Mouse (Mus musculus) midbrain, embryonic 14.5 days (tissue): ENCODE data around the gene Ncs1. TPM values are rescaled to one million over a fixed set of nuclear protein-coding genes. Genes with fewer than 3 reads are reported as not detected.

Experiments
- ATAC-seq: fragments of 200-750 bp; cut with Nextera tagmentation; 2 replicates; pipeline ENCODE4 v1.8.0; 2017; ENCODE audit warnings: moderate number of reproducible peaks, moderate library complexity; ENCODE audit not compliant: low FRiP score, low TSS enrichment
- DNase-seq: peaks from one replicate; pipeline ENCODE4 v3.0.0-alpha.2; 2015
- H3K27ac ChIP-seq: fragments of 300-500 bp; sonication (generic); replicated peaks from 2 replicates; pipeline ENCODE4 v1.5.1; 2014; ENCODE audit warnings: mild to moderate bottlenecking, low read depth, low read length, moderate library complexity
- H3K27me3 ChIP-seq: fragments of 300-500 bp; sonication (generic); 2 replicates; pipeline ENCODE4 v1.6.1; 2014; ENCODE audit warnings: low read length, control low read depth, mixed read lengths; ENCODE audit not compliant: control insufficient read depth, insufficient read depth
- H3K36me3 ChIP-seq: fragments of 300-500 bp; sonication (generic); 2 replicates; pipeline ENCODE4 v1.6.1; 2014; ENCODE audit warnings: low read length, control low read depth; ENCODE audit not compliant: control insufficient read depth, insufficient read depth
- H3K4me1 ChIP-seq: fragments of 300-500 bp; sonication (generic); 2 replicates; pipeline ENCODE4 v1.6.1; 2014; ENCODE audit warnings: mild to moderate bottlenecking, antibody characterized with exemption, low read length, control low read depth; ENCODE audit not compliant: control insufficient read depth, insufficient read depth
- H3K4me2 ChIP-seq: fragments of 300-500 bp; sonication (generic); 2 replicates; pipeline ENCODE4 v1.6.1; 2014; ENCODE audit warnings: mild to moderate bottlenecking, low read length, moderate library complexity
- H3K4me3 ChIP-seq: fragments of 300-500 bp; sonication (generic); replicated peaks from 2 replicates; pipeline ENCODE4 v1.5.1; 2014; ENCODE audit warnings: low read depth, low read length
- H3K9ac ChIP-seq: fragments of 300-500 bp; sonication (generic); replicated peaks from 2 replicates; pipeline ENCODE4 v1.6.1; 2014; ENCODE audit warnings: mild to moderate bottlenecking, low read length, moderate library complexity
- H3K9me3 ChIP-seq: fragments of 300-500 bp; sonication (generic); 2 replicates; pipeline ENCODE4 v1.6.1; 2016; ENCODE audit warnings: low read length, control low read depth, mixed read lengths; ENCODE audit not compliant: control insufficient read depth
- WGBS: fragments of 180-500 bp; shearing (Covaris S2); extraction: QIAGEN DNeasy Blood & Tissue Kit; methylation state at CpG from one replicate; pipeline ENCODE4 v1.1.7; 2014; 5-methylcytosine and 5-hydroxymethylcytosine counted together
- polyA plus RNA-seq: library from polyadenylated mRNA; unstranded; fragments of >200 nt; fragmentation: Nextera tagmentation; extraction: Ambion mirVana; gene quantifications from 2 replicates; pipeline ENCODE4 v1.2.1, GENCODE M21; 2014

Ncs1 gene
- polyA plus RNA-seq, 1 experiment from 2014 or later, result 185 TPM

DNA sequence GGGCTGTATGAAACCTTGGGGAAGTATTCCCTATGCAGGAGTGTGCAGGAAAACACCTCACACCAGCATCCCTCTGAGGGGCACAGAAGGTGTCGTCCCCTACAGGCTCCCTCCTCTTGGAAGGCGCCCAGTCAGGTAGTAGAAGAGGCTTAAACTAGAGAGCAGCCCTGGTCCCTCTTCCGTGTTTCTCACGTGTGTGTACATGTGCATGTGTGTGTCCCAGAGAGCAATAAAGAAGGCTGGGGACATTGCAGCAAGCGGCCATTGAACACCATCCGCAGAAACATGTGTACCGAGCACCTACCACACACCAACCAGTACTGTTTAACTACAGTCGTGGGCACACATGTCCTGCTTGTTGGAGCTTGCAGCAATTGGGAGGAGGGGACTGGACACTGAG lies 14.9 kb downstream of the Ncs1 start:
- ATAC-seq, result no peak
- Histone ChIP-seq H3K36me3 (0 out of 2 replicates have a peak, but pooled peaks cover 3% of the 10 kb centered on the region), H3K27me3 (no peaks in the 10 kb centered on the region), H3K4me3 (no peak overlapping the region), H3K9ac (no peak overlapping the region), H3K4me1 (peaks cover 61% of the 10 kb centered on the region), H3K4me2 (no peak overlapping the region), H3K9me3 (no peaks in the 10 kb centered on the region), H3K27ac (no peak overlapping the region)
- 91% methylated on average over 8 of the region's 8 CpGs for WGBS
- DNase-seq, result no peak

DNA sequence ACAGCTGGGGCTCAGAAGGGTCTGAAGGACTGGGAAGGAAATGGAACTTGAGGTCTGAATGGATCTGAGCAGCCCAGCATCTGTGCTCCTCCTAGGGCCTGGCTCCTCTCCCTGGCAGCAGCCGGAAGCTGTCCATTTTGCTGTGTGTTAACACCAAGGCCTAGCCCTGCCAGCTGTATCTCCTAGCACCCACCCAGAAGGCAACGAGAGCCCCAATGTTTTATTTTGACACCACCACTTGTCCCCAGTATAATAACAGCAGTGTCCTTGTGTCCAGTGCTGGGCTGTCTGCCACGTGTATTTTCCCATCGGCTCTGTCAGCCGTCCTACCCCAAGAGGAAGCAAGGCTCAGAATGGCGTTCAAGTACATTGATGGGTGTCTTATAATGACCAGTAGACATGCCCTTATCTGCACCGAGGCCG lies 17.4 kb downstream of the Ncs1 start:
- ATAC-seq, result no peak
- Histone ChIP-seq H3K9me3 (no peaks in the 10 kb centered on the region), H3K4me2 (no peak overlapping the region), H3K4me3 (no peak overlapping the region), H3K9ac (no peak overlapping the region), H3K27me3 (no peaks in the 10 kb centered on the region), H3K27ac (peak overlapping the region; percentile 46), H3K36me3 (0 out of 2 replicates have a peak, but pooled peaks cover 3% of the 10 kb centered on the region), H3K4me1 (peaks cover 55% of the 10 kb centered on the region)
- DNase-seq, result no peak
- WGBS, result 74% methylated on average over 8 of the region's 8 CpGs

DNA sequence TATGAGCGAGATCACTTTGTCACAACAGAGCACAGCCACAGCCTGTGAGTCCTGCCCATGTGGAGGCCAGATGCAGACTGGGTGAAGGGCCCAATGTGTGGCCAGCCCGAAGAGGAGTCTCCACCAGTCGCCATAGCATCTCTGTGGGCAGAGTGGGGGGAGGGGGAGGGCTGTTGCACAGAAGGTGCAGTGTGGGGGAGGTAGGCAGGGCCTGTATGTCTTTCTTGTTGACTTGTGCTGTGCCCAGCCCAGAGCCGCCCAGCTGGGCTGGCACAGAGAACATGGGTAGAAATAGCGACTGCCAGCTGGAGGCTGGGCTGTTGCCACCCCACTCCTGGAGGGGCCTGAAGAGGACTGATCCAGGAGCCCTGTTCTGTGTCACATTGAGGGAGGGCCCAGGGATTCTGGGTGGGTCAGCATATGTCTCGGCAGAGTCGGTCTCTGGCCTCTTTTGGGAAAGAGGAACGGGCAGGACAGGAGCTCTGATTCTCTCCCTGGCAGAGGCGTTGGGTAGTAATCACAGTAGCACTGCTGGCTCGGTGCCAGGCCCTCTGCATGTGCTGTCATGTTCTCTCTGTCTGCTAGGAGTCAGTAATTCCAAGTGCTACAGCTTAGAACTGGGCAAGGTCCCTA lies 18.2 kb downstream of the Ncs1 start:
- Histone ChIP-seq H3K9me3 (no peaks in the 10 kb centered on the region), H3K4me1 (peaks cover 54% of the 10 kb centered on the region), H3K4me2 (no peak overlapping the region), H3K9ac (no peak overlapping the region; the same call in 1 of the 2 replicates), H3K36me3 (0 out of 2 replicates have a peak, but pooled peaks cover 3% of the 10 kb centered on the region), H3K4me3 (no peak overlapping the region), H3K27ac (peak overlapping the region; percentile 46), H3K27me3 (no peaks in the 10 kb centered on the region)
- peak; percentile 35; the same call in 1 of the 2 replicates for ATAC-seq
- WGBS, result 45% methylated on average over 10 of the region's 10 CpGs
- DNase-seq, result peak; percentile 87

DNA sequence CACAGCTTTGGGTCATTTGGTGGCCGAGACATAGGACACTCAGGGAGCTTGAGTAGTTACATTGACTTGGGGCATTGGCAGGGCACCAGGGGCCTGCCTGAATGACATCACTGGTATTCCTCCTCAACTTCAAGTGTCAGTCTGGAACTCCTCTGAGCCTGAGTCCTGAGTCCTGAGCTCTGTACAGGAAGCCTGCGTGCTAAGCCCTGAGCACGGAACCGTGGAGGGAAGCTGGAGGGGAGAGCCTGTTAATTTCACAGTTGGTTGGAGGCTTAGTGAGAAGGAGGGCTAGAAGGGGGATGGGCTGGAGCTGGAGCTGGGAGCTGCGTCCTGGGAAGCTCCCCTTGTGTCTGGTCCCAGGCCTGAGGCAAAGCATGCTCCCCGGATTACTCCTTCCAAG lies 21.8 kb downstream of the Ncs1 start:
- Histone ChIP-seq H3K9ac (no peak overlapping the region), H3K36me3 (0 out of 2 replicates have a peak, but pooled peaks cover 4% of the 10 kb centered on the region), H3K4me1 (peaks cover 48% of the 10 kb centered on the region), H3K4me3 (no peak overlapping the region), H3K4me2 (0 out of 2 replicates have a peak overlapping the region, but pooled peaks have one; percentile 3), H3K9me3 (no peaks in the 10 kb centered on the region), H3K27me3 (no peaks in the 10 kb centered on the region), H3K27ac (peak overlapping the region; percentile 52; the same call in 1 of the 2 replicates)
- DNase-seq, result peak; percentile 65
- 0 out of 2 replicates have a peak, but pooled peaks have one; percentile 35 for ATAC-seq
- 15% methylated on average over 6 of the region's 6 CpGs for WGBS

DNA sequence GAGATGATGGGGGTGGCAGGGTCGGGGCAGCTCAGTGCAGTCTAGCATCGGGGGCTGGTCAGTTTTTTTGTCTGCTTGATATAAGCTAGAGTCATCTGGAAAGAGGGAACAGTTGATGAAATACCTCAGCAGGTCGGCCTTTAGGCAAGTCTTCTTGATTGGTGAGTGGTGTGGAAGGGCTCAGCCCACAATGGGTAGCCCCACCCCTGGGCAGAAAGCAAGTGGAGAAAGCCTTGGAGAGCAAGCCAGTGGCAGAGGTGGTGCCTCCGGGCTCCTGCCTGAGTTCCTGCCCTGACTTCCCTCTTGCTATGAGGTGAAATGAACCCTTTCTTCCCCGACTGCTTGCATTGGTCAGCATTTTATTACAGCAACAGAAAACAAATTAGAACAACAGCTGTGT lies 23.0 kb downstream of the Ncs1 start:
- DNase-seq (no peak), ATAC-seq (no peak)
- Histone ChIP-seq H3K9me3 (no peaks in the 10 kb centered on the region), H3K27ac (no peak overlapping the region; the same call in 1 of the 2 replicates), H3K36me3 (0 out of 2 replicates have a peak, but pooled peaks cover 9% of the 10 kb centered on the region), H3K9ac (peak overlapping the region; percentile 4; the same call in 1 of the 2 replicates), H3K4me3 (no peak overlapping the region), H3K4me1 (peaks cover 42% of the 10 kb centered on the region), H3K27me3 (no peaks in the 10 kb centered on the region), H3K4me2 (no peak overlapping the region)
- 29% methylated on average over 5 of the region's 5 CpGs for WGBS

DNA sequence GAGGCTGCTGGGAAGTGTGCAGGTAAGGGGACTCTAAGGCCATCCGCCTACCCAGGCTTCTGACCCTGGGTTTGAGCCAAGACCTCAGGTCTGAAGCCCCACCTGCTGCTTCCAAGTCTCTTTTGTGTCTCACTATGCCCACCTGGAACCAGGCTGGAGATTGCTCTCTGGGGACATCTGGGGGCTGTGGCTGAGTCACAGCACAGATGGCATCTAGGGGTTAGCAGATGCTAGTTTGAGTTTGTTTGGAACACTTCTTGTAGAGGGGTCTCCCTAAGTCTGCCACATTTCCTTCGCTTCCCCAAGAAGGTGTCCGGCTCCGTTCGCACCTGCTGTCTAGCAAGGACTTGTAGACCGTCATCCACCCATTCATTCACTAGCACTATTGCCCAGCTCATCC lies 23.6 kb downstream of the Ncs1 start:
- DNase-seq (no peak), ATAC-seq (no peak)
- no peaks in the 10 kb centered on the region for H3K27me3 ChIP-seq
- peaks cover 36% of the 10 kb centered on the region for H3K4me1 ChIP-seq
- no peak overlapping the region for H3K4me3 ChIP-seq
- 95% methylated on average over 6 of the region's 6 CpGs for WGBS
- no peak overlapping the region for H3K9ac ChIP-seq
- H3K9me3 ChIP-seq, result no peaks in the 10 kb centered on the region
- 0 out of 2 replicates have a peak, but pooled peaks cover 12% of the 10 kb centered on the region for H3K36me3 ChIP-seq
- H3K4me2 ChIP-seq, result no peak overlapping the region
- no peak overlapping the region for H3K27ac ChIP-seq

- Histone ChIP-seq H3K9me3 (no peaks in the 10 kb centered on the region), H3K27ac (no peak overlapping the region), H3K4me3 (no peak overlapping the region), H3K4me1 (peaks cover 29% of the 10 kb centered on the region), H3K27me3 (no peaks in the 10 kb centered on the region), H3K4me2 (no peak overlapping the region), H3K9ac (no peak overlapping the region), H3K36me3 (0 out of 2 replicates have a peak, but pooled peaks cover 12% of the 10 kb centered on the region)
- DNase-seq (no peak), ATAC-seq (no peak)
- 94% methylated on average over 10 of the region's 10 CpGs for WGBS
Observed at GRCm38 (mm10) chr2:31269847-31270246, 24.2 kb downstream of the Ncs1 start.

DNA sequence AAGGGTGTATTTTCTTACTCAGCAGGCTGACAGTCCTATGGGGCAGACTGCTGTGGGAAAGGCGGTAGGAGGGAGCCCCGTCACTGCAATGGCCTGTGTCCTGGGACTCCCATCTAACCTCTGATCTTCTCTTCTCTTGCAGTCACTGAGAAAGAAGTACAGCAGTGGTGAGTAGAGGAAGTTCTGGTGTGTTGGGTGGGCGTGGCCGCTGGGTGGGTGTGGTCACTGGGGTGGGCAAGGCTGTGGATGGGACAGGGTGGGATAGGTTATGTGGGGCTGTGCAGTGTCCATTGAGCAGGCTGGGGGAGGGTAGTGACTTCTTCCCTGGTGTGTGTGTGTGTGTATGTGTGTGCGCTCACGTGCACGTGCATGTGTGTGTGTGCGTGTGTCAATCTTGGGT lies 24.8 kb downstream of the Ncs1 start:
- Histone ChIP-seq H3K4me3 (no peak overlapping the region), H3K4me1 (peaks cover 23% of the 10 kb centered on the region; the same call in 1 of the 2 replicates), H3K27me3 (no peaks in the 10 kb centered on the region), H3K9ac (no peak overlapping the region), H3K4me2 (no peak overlapping the region), H3K9me3 (no peaks in the 10 kb centered on the region), H3K27ac (no peak overlapping the region), H3K36me3 (peaks cover 14% of the 10 kb centered on the region; the same call in 1 of the 2 replicates)
- 96% methylated on average over 8 of the region's 8 CpGs for WGBS
- ATAC-seq (no peak), DNase-seq (no peak)

- DNase-seq, result no peak
- H3K9ac ChIP-seq, result no peak overlapping the region
- peaks cover 14% of the 10 kb centered on the region; the same call in 1 of the 2 replicates for H3K36me3 ChIP-seq
- peaks cover 17% of the 10 kb centered on the region; the same call in 1 of the 2 replicates for H3K4me1 ChIP-seq
- no peak for ATAC-seq
- H3K27me3 ChIP-seq, result no peaks in the 10 kb centered on the region
- no peak overlapping the region for H3K4me2 ChIP-seq
- 83% methylated on average over 1 of the region's 1 CpGs for WGBS
- H3K9me3 ChIP-seq, result no peaks in the 10 kb centered on the region
- H3K27ac ChIP-seq, result no peak overlapping the region
- no peak overlapping the region for H3K4me3 ChIP-seq
Observed at GRCm38 (mm10) chr2:31271071-31271470, 25.4 kb downstream of the Ncs1 start.
